Mouse (Mus musculus): ENCODE measurements around the gene Edf1. TPM values are rescaled to one million over a fixed set of nuclear protein-coding genes. Genes with fewer than 3 reads are reported as not detected.

The Edf1 gene
- polyA plus RNA-seq (2016; fragmentation: Nextera tagmentation; extraction: Ambion mirVana): 386 TPM in 2 replicates

GRCm38 (mm10) chr2:25557221-25557963, at the start of gene Edf1:
Edf1 (plus strand) TSS chr2:25557847.
- peak within 1 kb of the TSS; percentile 95 for H3K9ac ChIP-seq
- peak within 1 kb of the TSS; percentile 95 for H3K4me2 ChIP-seq (replicated peaks)
- H3K9me3 ChIP-seq: no peaks in the 10 kb centered on the region
- peak within 1 kb of the TSS; percentile 81 for H3K4me3 ChIP-seq
- H3K27me3 ChIP-seq (replicated peaks): no peaks in the 10 kb centered on the region
- peaks cover 17% of the 10 kb centered on the region for H3K4me1 ChIP-seq
- WGBS: under 1% methylated on average over 61 of the region's 61 CpGs
- H3K36me3 ChIP-seq: peaks cover 26% of the 10 kb centered on the region
- peak; percentile 98 for ATAC-seq (ENCODE audit: low FRiP score, low read depth)
- peak within 1 kb of the TSS; percentile 53; the same call in 1 of the 2 replicates for H3K27ac ChIP-seq

DNA sequence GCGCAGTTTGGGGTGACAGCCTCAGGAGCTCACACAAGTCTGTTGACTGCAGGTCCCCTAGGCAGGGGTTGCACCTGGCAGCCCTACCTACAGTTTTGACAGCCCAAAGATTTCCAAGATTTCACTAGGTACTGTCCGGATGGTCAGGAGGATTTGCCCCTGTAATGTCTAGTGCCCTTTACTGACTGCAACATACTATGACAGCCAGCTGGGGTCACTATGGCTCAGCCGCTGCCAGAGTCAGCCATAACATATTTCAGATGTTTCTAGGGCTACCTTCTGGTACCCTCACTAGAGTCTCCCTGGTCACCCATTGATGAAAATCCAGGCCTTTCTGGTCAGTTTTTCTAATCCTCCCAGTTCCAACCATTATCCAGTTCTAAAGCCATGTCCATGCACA, 47.7 kb upstream of the Edf1 start:
- H3K4me1 ChIP-seq: no peaks in the 10 kb centered on the region
- 65% methylated on average over 3 of the region's 3 CpGs for WGBS
- H3K4me3 ChIP-seq: no peak overlapping the region
- no peak overlapping the region for H3K4me2 ChIP-seq (replicated peaks)
- no peak overlapping the region for H3K27ac ChIP-seq
- peaks cover 11% of the 10 kb centered on the region for H3K36me3 ChIP-seq
- H3K27me3 ChIP-seq (replicated peaks): no peaks in the 10 kb centered on the region
- no peak for ATAC-seq (ENCODE audit: low FRiP score, low read depth)
- H3K9ac ChIP-seq: no peak overlapping the region
- H3K9me3 ChIP-seq: no peaks in the 10 kb centered on the region

DNA sequence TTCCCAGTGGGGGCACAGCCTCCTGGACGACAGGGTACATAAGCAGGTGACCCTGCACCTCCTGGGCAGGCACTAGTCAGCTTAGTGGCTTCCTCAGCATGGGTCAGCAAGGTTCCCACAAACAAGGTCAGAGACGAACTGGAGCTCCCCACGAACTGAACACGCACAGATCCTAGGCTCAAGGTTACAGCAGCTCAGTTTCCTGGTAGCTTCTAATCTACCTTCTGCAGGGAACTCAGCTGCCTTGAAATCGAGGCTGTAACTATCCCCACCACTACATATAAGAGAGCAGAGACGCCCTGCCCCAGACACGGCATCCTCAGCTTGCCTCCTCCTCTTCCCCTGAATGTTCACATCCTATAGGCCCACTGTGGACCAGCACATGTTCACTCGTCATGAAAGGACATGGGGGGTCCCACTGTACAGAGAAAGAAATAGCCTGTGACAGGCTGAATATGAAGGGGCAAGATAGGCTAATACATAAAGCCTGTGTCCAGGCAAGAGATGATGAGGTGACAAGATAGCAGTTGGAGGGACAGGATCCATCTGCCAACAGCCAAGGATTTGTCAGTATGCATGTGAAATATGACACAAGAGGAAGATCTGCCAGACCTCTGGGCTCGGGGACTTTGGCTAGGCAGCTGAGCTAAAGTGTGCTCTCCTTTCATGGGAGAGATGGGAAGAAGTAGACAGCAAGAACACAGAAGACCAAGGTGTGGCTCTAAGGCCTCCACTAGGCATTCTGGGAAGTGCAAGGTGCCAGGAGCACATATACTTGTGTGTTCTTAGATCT, 30.9 kb upstream of the Edf1 start:
- no peak for ATAC-seq (ENCODE audit: low FRiP score, low read depth)
- Histone ChIP-seq H3K4me1 (no peaks in the 10 kb centered on the region), H3K4me3 (no peak overlapping the region), H3K9ac (no peak overlapping the region), H3K9me3 (no peaks in the 10 kb centered on the region), H3K36me3 (peaks cover 87% of the 10 kb centered on the region), H3K4me2 (replicated peaks) (no peak overlapping the region), H3K27ac (no peak overlapping the region), H3K27me3 (replicated peaks) (no peaks in the 10 kb centered on the region)
- 88% methylated on average over 9 of the region's 9 CpGs for WGBS

DNA sequence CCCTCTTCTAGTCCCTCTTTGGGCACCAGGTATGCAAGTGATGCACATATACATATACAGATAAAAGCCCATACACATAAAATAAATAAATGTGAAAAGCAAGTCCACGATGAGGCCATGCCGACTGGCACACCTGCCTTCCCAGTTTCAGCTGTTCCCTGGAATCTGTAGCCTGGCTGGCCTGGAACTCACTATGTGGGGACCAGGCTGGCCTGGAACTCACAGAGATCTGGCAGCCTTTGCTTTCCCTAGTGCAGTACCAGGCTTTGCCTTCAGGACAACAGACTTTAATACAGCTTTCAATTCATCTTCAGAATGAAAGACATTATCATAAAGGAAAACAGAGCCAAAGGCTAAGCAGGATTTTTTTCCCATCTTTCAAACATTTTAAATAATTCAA, 23.9 kb upstream of the Edf1 start:
- no peak for ATAC-seq (ENCODE audit: low FRiP score, low read depth)
- no peak overlapping the region for H3K27ac ChIP-seq
- no peaks in the 10 kb centered on the region for H3K27me3 ChIP-seq (replicated peaks)
- no peak overlapping the region for H3K4me2 ChIP-seq (replicated peaks)
- no peak overlapping the region for H3K4me3 ChIP-seq
- H3K9me3 ChIP-seq: no peaks in the 10 kb centered on the region
- H3K4me1 ChIP-seq: no peaks in the 10 kb centered on the region
- WGBS: 94% methylated on average over 2 of the region's 2 CpGs
- H3K36me3 ChIP-seq: peaks cover 62% of the 10 kb centered on the region
- no peak overlapping the region for H3K9ac ChIP-seq

DNA sequence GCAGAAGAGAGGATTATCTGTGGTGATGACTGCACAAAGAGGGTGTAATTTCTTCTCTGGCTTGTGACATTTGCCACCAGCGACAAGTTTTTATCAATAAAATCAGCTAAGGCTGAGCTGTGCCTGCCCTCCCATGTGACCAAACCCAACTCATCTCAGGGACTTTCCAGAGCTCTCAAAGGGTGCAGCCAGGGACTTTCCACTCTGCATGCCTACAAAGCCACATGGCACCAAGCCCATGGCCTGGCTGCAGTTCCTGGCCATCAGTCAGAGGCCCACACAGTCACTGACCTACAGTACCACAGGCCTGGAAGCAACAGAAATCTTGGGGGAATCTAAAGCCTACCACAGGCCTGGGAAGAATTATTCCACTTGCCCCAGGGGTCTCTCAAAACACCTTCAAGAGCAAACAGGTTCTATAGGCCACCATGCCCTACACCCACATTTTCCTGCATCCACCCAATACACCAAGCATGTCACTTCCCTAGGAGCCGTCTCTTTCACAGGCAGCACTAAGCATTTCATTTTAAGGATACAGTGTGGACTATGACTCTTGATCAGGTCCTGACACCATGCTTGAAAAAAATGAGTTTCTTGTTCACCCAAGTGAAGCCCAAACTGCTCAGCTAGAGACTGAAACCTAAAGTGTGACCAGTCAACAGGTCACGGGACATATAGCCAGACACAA, 23.3 kb upstream of the Edf1 start:
- no peak for ATAC-seq (ENCODE audit: low FRiP score, low read depth)
- WGBS: 91% methylated on average over 3 of the region's 3 CpGs
- Histone ChIP-seq H3K4me1 (no peaks in the 10 kb centered on the region), H3K9ac (no peak overlapping the region), H3K27me3 (replicated peaks) (no peaks in the 10 kb centered on the region), H3K4me2 (replicated peaks) (no peak overlapping the region), H3K9me3 (no peaks in the 10 kb centered on the region), H3K4me3 (no peak overlapping the region), H3K27ac (no peak overlapping the region), H3K36me3 (peaks cover 56% of the 10 kb centered on the region)

DNA sequence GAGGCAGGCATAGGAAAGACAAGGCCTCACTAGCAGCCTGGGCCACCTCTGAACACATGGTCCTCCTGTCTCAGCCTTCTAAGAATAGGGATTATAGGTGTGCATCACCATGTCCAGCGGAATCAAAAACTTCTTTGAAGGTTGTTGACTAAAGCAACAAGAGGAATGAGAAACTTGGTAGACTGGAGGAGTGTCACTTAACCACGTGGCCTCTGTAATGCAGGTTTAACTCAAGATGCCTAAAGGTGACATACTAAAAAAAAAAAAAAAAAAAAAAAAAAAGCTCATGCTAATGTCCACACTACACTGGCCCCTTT, 22.8 kb upstream of the Edf1 start:
- Histone ChIP-seq H3K27me3 (replicated peaks) (no peaks in the 10 kb centered on the region), H3K9me3 (no peaks in the 10 kb centered on the region), H3K4me2 (replicated peaks) (no peak overlapping the region), H3K4me1 (no peaks in the 10 kb centered on the region), H3K36me3 (peaks cover 51% of the 10 kb centered on the region), H3K9ac (no peak overlapping the region), H3K4me3 (no peak overlapping the region), H3K27ac (no peak overlapping the region)
- WGBS: 94% methylated on average over 2 of the region's 2 CpGs
- ATAC-seq (ENCODE audit: low FRiP score, low read depth): no peak

GRCm38 (mm10) chr2:25536531-25536930, 21.1 kb upstream of the Edf1 start:
- ATAC-seq (ENCODE audit: low FRiP score, low read depth): no peak
- Histone ChIP-seq H3K27me3 (replicated peaks) (no peaks in the 10 kb centered on the region), H3K27ac (no peak overlapping the region), H3K9me3 (no peaks in the 10 kb centered on the region), H3K4me2 (replicated peaks) (no peak overlapping the region), H3K36me3 (peaks cover 36% of the 10 kb centered on the region), H3K4me3 (no peak overlapping the region), H3K4me1 (no peaks in the 10 kb centered on the region), H3K9ac (no peak overlapping the region)
- 90% methylated on average over 8 of the region's 8 CpGs for WGBS

DNA sequence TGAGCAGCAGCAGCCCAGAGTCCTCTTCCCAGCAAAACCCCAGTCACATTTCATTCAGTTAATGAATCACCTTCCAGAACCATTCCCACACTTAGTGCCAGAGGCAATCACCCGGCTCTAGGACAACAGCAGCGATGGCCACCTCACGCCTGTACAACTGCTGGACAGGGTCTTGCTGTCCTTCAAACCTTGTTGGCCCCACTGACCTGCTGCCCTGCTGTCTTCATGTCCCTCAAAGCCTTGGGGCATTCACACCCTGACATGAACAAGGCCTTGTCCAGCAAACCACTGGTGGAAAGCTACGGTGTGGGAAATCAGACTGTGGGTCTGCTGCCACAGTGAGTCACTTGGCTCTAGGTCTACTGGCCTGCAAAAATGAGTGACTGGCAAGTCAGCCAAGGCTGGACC, 17.1 kb upstream of the Edf1 start:
- Histone ChIP-seq H3K36me3 (peaks cover 22% of the 10 kb centered on the region; the same call in 1 of the 2 replicates), H3K27ac (no peak overlapping the region), H3K9me3 (no peaks in the 10 kb centered on the region), H3K27me3 (replicated peaks) (no peaks in the 10 kb centered on the region), H3K4me3 (no peak overlapping the region), H3K4me2 (replicated peaks) (no peak overlapping the region), H3K4me1 (peaks cover 6% of the 10 kb centered on the region), H3K9ac (no peak overlapping the region)
- 96% methylated on average over 4 of the region's 4 CpGs for WGBS
- ATAC-seq (ENCODE audit: low FRiP score, low read depth): no peak

GRCm38 (mm10) chr2:25541644-25542367, 15.8 kb upstream of the Edf1 start:
- no peak overlapping the region for H3K27ac ChIP-seq
- H3K4me1 ChIP-seq: peaks cover 14% of the 10 kb centered on the region
- H3K27me3 ChIP-seq (replicated peaks): no peaks in the 10 kb centered on the region
- H3K36me3 ChIP-seq: peaks cover 10% of the 10 kb centered on the region; the same call in 1 of the 2 replicates
- 75% methylated on average over 10 of the region's 10 CpGs for WGBS
- no peak for ATAC-seq (ENCODE audit: low FRiP score, low read depth)
- no peak overlapping the region for H3K4me2 ChIP-seq (replicated peaks)
- no peaks in the 10 kb centered on the region for H3K9me3 ChIP-seq
- H3K9ac ChIP-seq: no peak overlapping the region
- H3K4me3 ChIP-seq: no peak overlapping the region

GRCm38 (mm10) chr2:25545996-25546810, 11.4 kb upstream of the Edf1 start:
- peak overlapping the region; percentile 72 for H3K4me2 ChIP-seq (replicated peaks)
- no peaks in the 10 kb centered on the region for H3K36me3 ChIP-seq
- ATAC-seq (ENCODE audit: low FRiP score, low read depth): peak; percentile 81
- WGBS: 9% methylated on average over 43 of the region's 43 CpGs
- H3K4me3 ChIP-seq: peak overlapping the region; percentile 70
- no peaks in the 10 kb centered on the region for H3K27me3 ChIP-seq (replicated peaks)
- no peak overlapping the region for H3K27ac ChIP-seq
- no peaks in the 10 kb centered on the region for H3K9me3 ChIP-seq
- H3K4me1 ChIP-seq: peaks cover 14% of the 10 kb centered on the region
- H3K9ac ChIP-seq: peak overlapping the region; percentile 67

DNA sequence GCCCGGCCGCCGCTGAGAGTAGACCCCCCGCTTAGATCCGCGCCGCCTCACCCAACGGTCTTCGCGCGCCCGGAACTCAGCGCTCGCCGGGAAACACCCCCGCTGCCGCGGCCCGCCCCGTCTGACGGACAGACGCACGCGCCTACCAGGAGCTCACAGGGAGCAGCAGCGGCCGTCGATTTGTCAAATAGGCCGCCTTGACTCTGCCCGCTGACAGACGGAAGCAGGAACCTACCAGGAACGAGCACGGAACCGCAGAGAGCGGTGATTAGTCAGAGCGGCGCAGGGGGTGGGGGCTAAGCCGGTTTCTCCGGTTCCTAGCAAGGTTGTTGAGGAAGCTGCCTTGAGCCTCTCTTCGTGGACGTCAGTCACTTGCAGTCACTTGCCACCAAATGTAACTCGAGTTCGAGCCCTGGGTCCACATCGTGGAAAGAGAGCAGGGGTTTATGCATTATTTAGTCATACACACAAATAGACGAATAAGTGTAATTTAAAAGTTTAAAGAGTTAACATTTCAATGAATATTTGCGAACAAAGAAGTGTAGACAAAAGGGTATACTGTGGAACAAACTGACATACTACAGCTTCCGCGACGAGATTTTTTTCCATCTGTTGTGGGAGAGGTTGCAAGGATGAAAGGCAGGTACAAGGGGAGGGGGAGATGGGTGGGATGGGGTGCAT, 10.7 kb upstream of the Edf1 start, which contains the start of gene Traf2:
Gene Traf2 (minus strand): TSS at position 130 of the 681 bp plus-strand sequence.
- no peaks in the 10 kb centered on the region for H3K36me3 ChIP-seq
- 3% methylated on average over 48 of the region's 48 CpGs for WGBS
- H3K27ac ChIP-seq: no peak within 1 kb of the TSS
- no peaks in the 10 kb centered on the region for H3K27me3 ChIP-seq (replicated peaks)
- H3K4me3 ChIP-seq: peak within 1 kb of the TSS; percentile 70
- peaks cover 10% of the 10 kb centered on the region for H3K4me1 ChIP-seq
- ATAC-seq (ENCODE audit: low FRiP score, low read depth): peak; percentile 99
- H3K9me3 ChIP-seq: no peaks in the 10 kb centered on the region
- peak within 1 kb of the TSS; percentile 67 for H3K9ac ChIP-seq
- peak within 1 kb of the TSS; percentile 72 for H3K4me2 ChIP-seq (replicated peaks)
